Mouse (Mus musculus) erythroid progenitor cell, adult 5-6 weeks (primary cell): ENCODE results near the gene Arpp21. TPM values are rescaled to one million over a fixed set of nuclear protein-coding genes. Genes with fewer than 3 reads are reported as not detected.
"Not testable (repeated sequence)": the region's sequence is repeated elsewhere in the genome, so short reads cannot be mapped to it uniquely, and the experiment has no call there.

Experiments
- ATAC-seq: replicated peaks from 2 replicates; pipeline ENCODE4 v1.8.0; 2016; ENCODE audit warnings: moderate number of reproducible peaks, mild to moderate bottlenecking, moderate TSS enrichment, inconsistent platforms; ENCODE audit not compliant: poor library complexity, low FRiP score, severe bottlenecking
- total RNA-seq, 2 experiments: library from RNA; stranded (forward) in 1 of 2; stranded (reverse) in 1 of 2; fragments of 150-400 nt in 1 of 2; fragments of 186-747, 209-891 nt in 1 of 2; gene quantifications; 2 replicates each; pipeline versions ENCODE4 v1.2.3 to v1.2.4; 2015 to 2017; ENCODE audit warnings: low replicate concordance in 2 of 2

Gene Arpp21
- total RNA-seq, 2 experiments from 2014 or later = 1.3 to 2.2 TPM

GRCm38 (mm10) chr9:112054807-112055381 is 180.8 kb downstream of the Arpp21 start:
- ATAC-seq = no peak

- ATAC-seq = no peak
Observed at GRCm38 (mm10) chr9:112047903-112048467, 187.8 kb downstream of the Arpp21 start.

DNA sequence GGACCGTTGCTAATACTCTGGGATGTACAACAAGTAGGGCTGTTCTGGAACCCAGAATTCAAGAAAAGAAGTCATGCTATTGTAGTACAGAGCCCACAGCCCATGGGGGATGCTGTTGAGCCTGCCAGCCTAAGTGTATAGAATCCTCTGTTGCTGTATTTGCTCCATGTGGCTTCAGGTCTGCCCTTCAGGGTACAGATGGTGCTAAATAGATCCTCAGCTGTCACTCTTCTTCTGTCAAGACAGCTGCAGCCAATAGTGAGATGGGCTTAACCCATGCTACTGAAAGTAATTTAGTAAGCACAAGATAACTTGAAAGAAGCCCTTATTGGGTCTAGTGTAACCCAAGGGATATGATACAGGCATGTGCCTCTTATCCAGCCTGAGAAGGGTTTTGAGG is 195.2 kb downstream of the Arpp21 start:
- no peak for ATAC-seq

GRCm38 (mm10) chr9:112037732-112038131 is 198.0 kb downstream of the Arpp21 start:
- no peak for ATAC-seq

DNA sequence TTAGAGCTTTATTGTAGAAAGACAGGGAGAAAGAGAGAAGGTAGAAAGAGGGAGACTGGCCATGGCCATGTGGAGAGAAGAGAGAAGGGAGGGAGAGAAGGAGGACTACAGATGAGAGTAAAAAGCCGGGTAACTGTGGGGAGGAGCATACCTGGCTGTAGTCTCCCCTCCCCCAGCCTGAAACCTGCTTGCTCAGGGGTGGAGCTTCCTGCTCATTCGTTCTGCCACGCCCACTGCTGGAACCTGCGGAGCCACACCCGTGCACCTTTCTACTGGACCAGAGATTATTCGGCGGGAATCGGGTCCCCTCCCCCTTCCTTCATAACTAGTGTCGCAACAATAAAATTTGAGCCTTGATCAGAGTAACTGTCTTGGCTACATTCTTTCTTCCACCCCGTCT is 201.9 kb downstream of the Arpp21 start:
- ATAC-seq = not testable (repeated sequence)

GRCm38 (mm10) chr9:112032169-112032568 is 203.6 kb downstream of the Arpp21 start:
- ATAC-seq = no peak

- ATAC-seq = no peak
Observed at GRCm38 (mm10) chr9:112023562-112024015, 212.1 kb downstream of the Arpp21 start.

GRCm38 (mm10) chr9:112023111-112023510 is 212.6 kb downstream of the Arpp21 start:
- no peak for ATAC-seq
